Mouse (Mus musculus) lung, adult 2 months (tissue): ENCODE data around the gene Gab1.

Source experiments
- CTCF ChIP-seq: fragments of 200-500 bp; IDR thresholded peaks from 2 replicates; pipeline ENCODE4 v1.5.1; 2011; ENCODE audit warnings: mild to moderate bottlenecking, low read length, control low read depth; ENCODE audit not compliant: insufficient read depth
- POLR2A ChIP-seq: fragments of 200-500 bp; IDR thresholded peaks from 2 replicates; pipeline ENCODE4 v1.6.1; 2011; ENCODE audit warnings: low read depth, mild to moderate bottlenecking, control low read depth, low read length, borderline replicate concordance; ENCODE audit errors: extremely low read depth

- TF ChIP-seq CTCF (no peak), POLR2A (no peak)
Observed at GRCm38 (mm10) chr8:80826996-80827395, 53.3 kb downstream of the Gab1 start.
